Mouse (Mus musculus): ENCODE measurements around the gene Epha10. TPM values are rescaled to one million over a fixed set of nuclear protein-coding genes. Genes with fewer than 3 reads are reported as not detected.

The Epha10 gene
- polyA plus RNA-seq, 1 experiment from 2014 or later = not detected

GRCm38 (mm10) chr4:124858370-124858769 is 22.3 kb upstream of the Epha10 start:
- no peak overlapping the region for H3K27ac ChIP-seq (ENCODE audit: poor library complexity, severe bottlenecking)
- ATAC-seq (ENCODE audit: insufficient number of reproducible peaks, low FRiP score) = no peak
- 57% methylated on average over 5 of the region's 5 CpGs for WGBS

DNA sequence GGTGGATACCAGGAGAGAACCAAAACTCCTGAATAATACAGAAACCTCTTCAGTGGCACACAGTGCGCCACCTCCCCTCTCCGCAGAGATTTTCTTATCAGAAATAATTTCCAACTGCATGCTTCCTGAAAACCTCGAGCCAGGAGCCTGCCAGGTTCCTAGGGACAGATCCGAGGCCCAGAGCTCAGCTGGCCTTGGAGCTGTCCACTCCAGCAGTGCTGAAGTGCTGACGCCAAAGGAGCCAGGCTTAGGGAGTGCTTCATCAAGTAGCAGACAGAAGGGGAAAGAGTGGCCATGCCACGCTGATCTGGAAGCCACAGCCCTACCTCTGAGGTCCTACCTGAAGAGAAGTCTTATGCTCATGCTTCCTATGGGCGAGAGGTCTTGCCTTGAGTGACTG is 20.3 kb upstream of the Epha10 start:
- H3K9me3 ChIP-seq (replicated peaks) = no peaks in the 10 kb centered on the region
- H3K27ac ChIP-seq (ENCODE audit: poor library complexity, severe bottlenecking) = no peak overlapping the region
- WGBS = 4% methylated on average over 7 of the region's 7 CpGs
- peaks cover 10% of the 10 kb centered on the region; the same call in 1 of the 2 replicates for H3K4me1 ChIP-seq (replicated peaks)
- no peak overlapping the region for H3K9ac ChIP-seq
- H3K27me3 ChIP-seq (replicated peaks) = peaks cover 50% of the 10 kb centered on the region
- 0 out of 2 replicates have a peak, but pooled peaks have one; percentile 15 for ATAC-seq (ENCODE audit: insufficient number of reproducible peaks, low FRiP score)
- no peak overlapping the region for H3K4me3 ChIP-seq
- no peak overlapping the region for H3K4me2 ChIP-seq
- peaks cover 15% of the 10 kb centered on the region for H3K36me3 ChIP-seq

More at GRCm38 (mm10) chr4:124858370-124858769, 22.3 kb upstream of the Epha10 start:
- H3K9me3 ChIP-seq (replicated peaks) = no peaks in the 10 kb centered on the region
- no peak overlapping the region for H3K9ac ChIP-seq
- H3K4me1 ChIP-seq (replicated peaks) = peaks cover 10% of the 10 kb centered on the region; the same call in 1 of the 2 replicates
- H3K4me2 ChIP-seq = no peak overlapping the region
- H3K36me3 ChIP-seq = peaks cover 33% of the 10 kb centered on the region
- peaks cover 41% of the 10 kb centered on the region for H3K27me3 ChIP-seq (replicated peaks)
- H3K4me3 ChIP-seq = no peak overlapping the region

- 0 out of 2 replicates have a peak, but pooled peaks have one; percentile 30 for ATAC-seq (ENCODE audit: insufficient number of reproducible peaks, low FRiP score)
- Histone ChIP-seq H3K4me2 (peak within 1 kb of the TSS; percentile 94), H3K4me1 (replicated peaks) (peaks cover 10% of the 10 kb centered on the region; the same call in 1 of the 2 replicates), H3K27ac (ENCODE audit: poor library complexity, severe bottlenecking) (no peak within 1 kb of the TSS), H3K4me3 (peak within 1 kb of the TSS; percentile 57), H3K9me3 (replicated peaks) (no peaks in the 10 kb centered on the region), H3K36me3 (peaks cover 5% of the 10 kb centered on the region; the same call in 1 of the 2 replicates), H3K27me3 (replicated peaks) (peaks cover 50% of the 10 kb centered on the region), H3K9ac (0 out of 2 replicates have a peak within 1 kb of the TSS, but pooled peaks have one; percentile 33)
- WGBS = 4% methylated on average over 69 of the region's 77 CpGs
Observed at GRCm38 (mm10) chr4:124861283-124862188, 19.2 kb upstream of the Epha10 start, which contains the start of gene Maneal. Maneal (minus strand) TSS chr4:124862171.

DNA sequence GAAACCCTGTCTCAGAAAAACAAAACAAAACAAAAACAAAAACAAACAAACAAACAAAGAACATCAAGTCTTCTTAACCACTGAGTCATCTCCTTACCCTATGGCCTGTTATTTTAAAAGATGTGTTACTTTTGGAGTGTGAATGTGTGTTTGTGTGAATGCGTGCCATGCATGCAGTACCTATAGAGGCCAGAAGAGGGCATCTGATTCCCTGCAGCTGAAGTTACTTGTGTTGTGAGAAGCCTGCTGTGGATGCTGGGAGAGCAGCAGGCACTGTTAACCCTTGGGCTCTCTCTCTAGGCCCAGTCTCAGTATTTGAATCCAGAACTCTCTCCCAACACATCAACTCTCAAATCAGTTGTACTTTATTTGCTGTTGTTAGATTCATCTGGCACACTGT is 8.0 kb upstream of the Epha10 start:
- peaks cover 6% of the 10 kb centered on the region; the same call in 1 of the 2 replicates for H3K9me3 ChIP-seq (replicated peaks)
- no peaks in the 10 kb centered on the region for H3K4me1 ChIP-seq (replicated peaks)
- WGBS = 85% methylated on average over 1 of the region's 1 CpGs
- no peak for ATAC-seq (ENCODE audit: insufficient number of reproducible peaks, low FRiP score)
- H3K36me3 ChIP-seq = no peaks in the 10 kb centered on the region
- no peak overlapping the region for H3K27ac ChIP-seq (ENCODE audit: poor library complexity, severe bottlenecking)
- no peak overlapping the region for H3K4me2 ChIP-seq
- H3K4me3 ChIP-seq = no peak overlapping the region
- H3K27me3 ChIP-seq (replicated peaks) = peaks cover 8% of the 10 kb centered on the region
- H3K9ac ChIP-seq = no peak overlapping the region

DNA sequence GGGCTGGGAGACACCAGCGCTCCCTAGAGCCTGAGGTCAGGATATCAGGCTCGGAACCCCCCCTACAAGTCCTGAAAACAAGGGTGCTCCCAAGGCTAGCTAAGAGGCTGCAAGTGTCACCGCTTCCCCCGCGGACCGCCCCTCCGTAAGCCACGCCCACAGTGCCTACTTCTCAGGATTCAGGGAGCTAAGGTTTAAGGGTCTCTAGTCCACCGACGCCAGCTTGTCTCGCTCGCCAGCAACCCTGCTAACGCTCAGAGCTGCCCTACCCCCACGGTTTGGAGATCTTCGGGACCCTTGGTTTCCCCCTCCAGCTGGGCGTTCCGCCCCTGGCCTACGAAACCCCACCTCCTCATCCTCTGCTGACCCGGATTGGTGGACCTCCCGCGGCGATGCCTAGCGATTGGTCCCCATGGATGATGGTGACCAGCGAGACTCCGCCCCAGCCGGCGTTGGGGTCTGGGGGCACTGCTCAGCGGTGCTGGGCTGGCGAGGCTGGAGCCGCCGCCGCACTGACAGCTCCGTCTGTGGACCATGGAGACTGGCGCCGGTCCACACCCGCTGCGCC is 726 bp downstream of the Epha10 start:
- Histone ChIP-seq H3K27ac (ENCODE audit: poor library complexity, severe bottlenecking) (no peak overlapping the region), H3K4me1 (replicated peaks) (peaks cover 9% of the 10 kb centered on the region; the same call in 1 of the 2 replicates), H3K4me2 (peak overlapping the region; percentile 65), H3K9ac (no peak overlapping the region), H3K4me3 (peak overlapping the region; percentile 29), H3K36me3 (no peaks in the 10 kb centered on the region), H3K9me3 (replicated peaks) (peaks cover 6% of the 10 kb centered on the region; the same call in 1 of the 2 replicates), H3K27me3 (replicated peaks) (peaks cover 76% of the 10 kb centered on the region)
- no peak; the same call in 1 of the 2 replicates for ATAC-seq (ENCODE audit: insufficient number of reproducible peaks, low FRiP score)
- WGBS = under 1% methylated on average over 37 of the region's 37 CpGs

DNA sequence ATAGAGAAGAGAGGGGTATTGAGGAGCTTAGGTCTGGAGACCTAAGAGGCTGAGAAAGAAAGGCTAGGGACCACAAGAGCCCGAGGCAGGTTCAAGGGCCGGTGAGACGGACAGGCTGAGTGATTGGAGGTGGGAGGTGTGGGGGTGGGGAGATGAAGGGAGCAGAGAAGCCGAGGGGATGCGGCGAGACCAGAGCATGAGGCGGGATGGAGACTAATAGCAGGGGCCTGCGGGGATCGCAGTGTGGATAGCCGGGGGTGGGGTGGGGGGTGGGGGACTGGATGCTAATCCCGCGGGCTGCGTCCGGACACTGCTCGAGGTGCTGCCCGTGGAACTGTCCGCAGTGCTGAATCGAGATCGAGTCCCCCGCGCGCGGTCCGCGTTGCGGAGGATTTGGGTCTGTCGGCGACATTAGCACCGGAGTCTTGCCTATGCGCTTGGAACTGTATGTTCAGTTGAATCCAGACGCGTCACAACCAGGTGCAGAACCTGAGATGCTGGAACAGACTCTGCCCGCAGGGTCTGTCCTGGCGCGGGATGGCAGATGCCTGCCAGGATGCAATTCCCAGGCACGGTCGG is 1.5 kb downstream of the Epha10 start:
- Histone ChIP-seq H3K27ac (ENCODE audit: poor library complexity, severe bottlenecking) (no peak overlapping the region), H3K9ac (no peak overlapping the region), H3K4me1 (replicated peaks) (peaks cover 9% of the 10 kb centered on the region; the same call in 1 of the 2 replicates), H3K36me3 (no peaks in the 10 kb centered on the region), H3K9me3 (replicated peaks) (peaks cover 6% of the 10 kb centered on the region; the same call in 1 of the 2 replicates), H3K27me3 (replicated peaks) (peaks cover 84% of the 10 kb centered on the region), H3K4me2 (peak overlapping the region; percentile 65), H3K4me3 (0 out of 2 replicates have a peak overlapping the region, but pooled peaks have one; percentile 29)
- WGBS = under 1% methylated on average over 37 of the region's 37 CpGs
- no peak for ATAC-seq (ENCODE audit: insufficient number of reproducible peaks, low FRiP score)

DNA sequence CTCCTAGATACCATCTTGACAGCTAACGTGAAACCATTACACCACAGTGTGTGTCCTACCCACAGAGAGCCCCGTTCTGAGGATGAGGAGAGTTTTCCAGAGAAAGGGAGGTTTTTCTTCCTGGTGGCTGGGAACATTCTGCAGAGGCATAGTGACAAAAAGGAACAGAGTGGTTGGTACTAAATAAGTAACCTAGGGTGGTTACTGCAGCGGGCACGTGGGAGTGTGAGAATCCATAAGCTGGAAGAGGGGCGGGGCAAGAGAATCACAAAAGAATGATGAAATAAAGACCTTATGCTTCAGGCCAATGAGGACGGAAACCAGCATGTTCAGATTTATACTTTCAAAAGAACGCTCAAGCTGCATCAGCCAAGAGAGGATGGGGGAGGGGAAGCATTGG is 8.0 kb downstream of the Epha10 start:
- Histone ChIP-seq H3K27me3 (replicated peaks) (peaks cover 93% of the 10 kb centered on the region), H3K4me2 (no peak overlapping the region), H3K27ac (ENCODE audit: poor library complexity, severe bottlenecking) (no peak overlapping the region), H3K9ac (no peak overlapping the region), H3K4me3 (no peak overlapping the region), H3K9me3 (replicated peaks) (no peaks in the 10 kb centered on the region), H3K36me3 (no peaks in the 10 kb centered on the region), H3K4me1 (replicated peaks) (no peaks in the 10 kb centered on the region)
- ATAC-seq (ENCODE audit: insufficient number of reproducible peaks, low FRiP score) = no peak
- WGBS = 68% methylated on average over 7 of the region's 7 CpGs

GRCm38 (mm10) chr4:124889935-124890334 is 9.2 kb downstream of the Epha10 start:
- Histone ChIP-seq H3K4me1 (replicated peaks) (peaks cover 6% of the 10 kb centered on the region), H3K36me3 (no peaks in the 10 kb centered on the region), H3K4me2 (no peak overlapping the region), H3K9ac (no peak overlapping the region), H3K27ac (ENCODE audit: poor library complexity, severe bottlenecking) (no peak overlapping the region), H3K27me3 (replicated peaks) (peaks cover 94% of the 10 kb centered on the region), H3K9me3 (replicated peaks) (no peaks in the 10 kb centered on the region), H3K4me3 (no peak overlapping the region)
- WGBS = 78% methylated on average over 2 of the region's 2 CpGs
- no peak for ATAC-seq (ENCODE audit: insufficient number of reproducible peaks, low FRiP score)

DNA sequence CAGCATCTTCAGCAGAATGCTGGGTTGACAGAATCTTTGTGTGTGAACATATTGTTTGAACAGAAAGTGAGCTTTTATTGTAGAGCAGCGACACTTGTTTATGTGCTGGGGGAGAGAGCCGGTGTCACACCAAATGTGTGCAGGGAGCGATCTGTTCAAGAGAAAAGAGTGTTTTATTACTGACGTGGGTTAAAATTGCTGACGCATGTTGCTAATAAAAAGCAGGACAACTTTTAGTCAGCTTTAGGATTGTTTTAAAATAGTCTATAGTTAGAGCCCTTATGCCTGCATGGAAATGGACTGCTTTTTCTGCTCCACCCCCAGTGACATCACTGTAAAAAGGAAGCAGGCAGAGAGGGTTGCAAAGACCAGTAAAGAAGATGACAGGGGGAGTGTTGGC is 10.1 kb downstream of the Epha10 start:
- 74% methylated on average over 5 of the region's 5 CpGs for WGBS
- H3K9me3 ChIP-seq (replicated peaks) = no peaks in the 10 kb centered on the region
- no peaks in the 10 kb centered on the region for H3K36me3 ChIP-seq
- peaks cover 95% of the 10 kb centered on the region for H3K27me3 ChIP-seq (replicated peaks)
- H3K9ac ChIP-seq = no peak overlapping the region
- H3K4me2 ChIP-seq = no peak overlapping the region
- H3K4me1 ChIP-seq (replicated peaks) = peaks cover 8% of the 10 kb centered on the region
- H3K4me3 ChIP-seq = no peak overlapping the region
- no peak overlapping the region for H3K27ac ChIP-seq (ENCODE audit: poor library complexity, severe bottlenecking)
- no peak for ATAC-seq (ENCODE audit: insufficient number of reproducible peaks, low FRiP score)

- Histone ChIP-seq H3K36me3 (no peaks in the 10 kb centered on the region), H3K4me3 (no peak overlapping the region), H3K4me2 (no peak overlapping the region), H3K27me3 (replicated peaks) (peaks cover 92% of the 10 kb centered on the region), H3K4me1 (replicated peaks) (peaks cover 8% of the 10 kb centered on the region), H3K27ac (ENCODE audit: poor library complexity, severe bottlenecking) (no peak overlapping the region), H3K9me3 (replicated peaks) (no peaks in the 10 kb centered on the region), H3K9ac (no peak overlapping the region)
- ATAC-seq (ENCODE audit: insufficient number of reproducible peaks, low FRiP score) = no peak
- 36% methylated on average over 6 of the region's 6 CpGs for WGBS
Observed at GRCm38 (mm10) chr4:124893769-124894168, 13.1 kb downstream of the Epha10 start.

Measured in heart, embryonic 12.5 days (tissue).